Mouse (Mus musculus): Measurements from ENCODE around the gene Zdhhc6. TPM values are rescaled to one million over a fixed set of nuclear protein-coding genes. Genes with fewer than 3 reads are reported as not detected.
A peak's percentile ranks its signal among the peaks of the same experiment; 100 is the strongest.

Zdhhc6 gene
- polyA plus RNA-seq (2016; fragmentation: Nextera tagmentation; extraction: Ambion mirVana) = 71.5 and 72.1 TPM in 2 replicates

DNA sequence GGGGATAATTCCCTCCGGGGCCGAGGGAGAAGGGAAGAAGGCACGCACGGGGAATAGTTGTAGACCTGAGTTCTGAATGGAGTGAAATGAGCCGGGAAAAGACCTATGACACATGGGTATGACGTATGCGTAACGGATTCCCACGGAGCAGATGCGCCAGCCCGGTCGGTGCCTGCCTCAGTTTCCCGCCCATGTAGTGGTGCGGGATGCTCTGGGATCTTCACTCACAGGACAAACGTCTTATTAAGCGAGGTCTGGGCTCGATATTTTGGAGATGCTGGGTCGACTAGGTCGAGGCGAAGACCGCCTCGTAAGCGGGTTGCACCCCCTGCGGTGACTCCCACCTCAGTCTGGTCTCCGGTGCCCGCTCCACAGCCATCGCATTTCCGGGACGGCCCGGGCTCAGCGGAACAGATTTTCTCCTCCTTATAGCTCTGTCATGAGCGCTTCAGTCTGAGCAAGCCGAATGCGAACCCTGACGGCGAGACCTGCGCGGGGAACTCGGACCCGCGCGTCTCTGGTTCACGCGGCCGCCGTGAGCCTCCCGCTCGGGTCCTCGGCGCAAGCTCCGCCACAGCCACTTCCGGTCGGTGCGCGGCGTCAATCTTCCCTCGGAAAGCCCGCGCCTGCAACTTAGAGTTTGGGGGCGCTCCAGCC, at the start of gene Zdhhc6:
Gene Zdhhc6 (minus strand): TSS at position 581 of the 657 bp plus-strand sequence.
- Histone ChIP-seq H3K9ac (peak within 1 kb of the TSS; percentile 75), H3K36me3 (peaks cover 13% of the 10 kb centered on the region), H3K4me1 (replicated peaks) (peaks cover 26% of the 10 kb centered on the region), H3K27ac (ENCODE audit: poor library complexity, severe bottlenecking) (peak within 1 kb of the TSS; percentile 72), H3K4me3 (peak within 1 kb of the TSS; percentile 92), H3K9me3 (replicated peaks) (no peaks in the 10 kb centered on the region), H3K27me3 (replicated peaks) (no peaks in the 10 kb centered on the region), H3K4me2 (peak within 1 kb of the TSS; percentile 98)
- WGBS = under 1% methylated on average over 60 of the region's 60 CpGs
- peak; percentile 81 for ATAC-seq (ENCODE audit: insufficient number of reproducible peaks, low FRiP score)

DNA sequence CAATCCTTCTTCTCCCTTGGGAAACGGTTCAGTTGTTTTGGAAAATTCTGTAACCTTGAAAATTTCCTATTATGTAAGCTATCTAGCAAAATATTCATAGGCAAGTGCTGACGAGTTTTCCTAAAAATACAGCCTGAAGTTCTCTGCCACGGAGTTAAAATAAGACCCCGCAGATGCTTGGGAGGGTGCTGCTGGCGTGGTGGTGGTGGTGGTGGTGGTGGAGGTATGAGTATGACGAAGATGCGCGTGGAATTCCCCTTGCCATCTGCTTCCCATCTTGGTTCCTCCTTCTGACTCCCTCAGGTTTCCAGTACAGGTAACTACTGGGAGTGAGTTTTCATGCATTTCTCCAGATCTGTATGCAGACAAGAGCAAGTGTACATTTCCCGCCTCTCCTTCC, 46.8 kb upstream of the Zdhhc6 start:
- H3K4me3 ChIP-seq = no peak overlapping the region
- ATAC-seq (ENCODE audit: insufficient number of reproducible peaks, low FRiP score) = no peak
- 89% methylated on average over 9 of the region's 9 CpGs for WGBS
- 0 out of 2 replicates have a peak, but pooled peaks cover 2% of the 10 kb centered on the region for H3K36me3 ChIP-seq
- no peak overlapping the region for H3K27ac ChIP-seq (ENCODE audit: poor library complexity, severe bottlenecking)
- no peaks in the 10 kb centered on the region for H3K9me3 ChIP-seq (replicated peaks)
- no peaks in the 10 kb centered on the region for H3K27me3 ChIP-seq (replicated peaks)
- H3K9ac ChIP-seq = no peak overlapping the region
- no peak overlapping the region for H3K4me2 ChIP-seq
- H3K4me1 ChIP-seq (replicated peaks) = no peaks in the 10 kb centered on the region

DNA sequence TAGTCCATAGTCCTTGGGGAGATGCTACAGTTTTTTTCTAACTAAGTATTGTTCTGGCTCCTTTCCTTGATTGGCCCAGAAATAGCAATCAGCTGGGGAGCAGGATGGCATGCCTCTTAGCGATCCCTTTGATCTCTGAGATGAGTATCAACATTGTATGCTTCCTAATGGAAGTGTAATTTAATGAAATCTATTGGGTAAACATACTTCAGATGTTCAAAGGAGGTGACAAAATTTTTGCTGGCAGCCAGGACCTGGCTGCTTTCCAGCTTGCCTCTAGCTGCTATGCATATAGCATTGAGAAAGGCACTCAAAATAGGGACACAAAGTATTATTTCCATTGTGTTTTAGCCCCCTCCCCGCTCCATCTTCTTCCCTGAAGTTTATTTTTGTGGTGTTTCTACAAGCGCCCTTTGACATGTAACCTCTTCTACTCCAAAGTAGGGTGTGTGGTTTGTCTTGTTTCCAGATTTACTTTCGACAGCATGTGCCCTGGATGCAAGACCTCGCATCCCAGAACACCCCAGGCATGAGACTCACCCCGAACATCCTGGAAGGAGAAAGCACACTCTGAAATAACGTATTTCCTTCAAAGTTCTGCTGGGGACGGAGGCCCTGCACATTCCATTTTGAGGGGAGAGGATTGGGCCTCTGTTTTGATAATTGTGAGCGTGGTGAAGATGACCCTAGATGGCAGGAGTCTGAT, 35.0 kb upstream of the Zdhhc6 start:
- 64% methylated on average over 9 of the region's 9 CpGs for WGBS

DNA sequence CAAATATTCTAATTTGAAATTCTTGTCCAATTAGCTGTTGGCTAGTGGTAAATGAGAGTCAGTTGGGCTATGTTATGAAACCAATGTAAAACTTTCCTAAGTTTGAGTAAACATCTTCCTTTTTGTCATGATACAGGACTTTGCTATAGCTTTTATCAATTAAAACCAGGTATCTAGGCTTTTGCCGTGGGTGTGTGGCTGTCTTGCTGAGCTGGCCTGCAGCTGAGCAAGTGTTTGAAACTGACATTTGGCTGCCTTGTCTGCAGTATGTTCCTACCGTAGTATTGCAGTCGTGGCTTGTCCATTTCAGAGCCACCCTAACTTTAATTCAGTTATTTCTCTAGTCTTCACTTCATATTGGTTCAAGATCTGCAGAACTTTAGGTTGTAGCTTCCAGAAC, 32.4 kb upstream of the Zdhhc6 start:
- Histone ChIP-seq H3K9ac (no peak overlapping the region), H3K36me3 (0 out of 2 replicates have a peak, but pooled peaks cover 2% of the 10 kb centered on the region), H3K4me3 (no peak overlapping the region), H3K27ac (ENCODE audit: poor library complexity, severe bottlenecking) (no peak overlapping the region), H3K4me2 (no peak overlapping the region), H3K9me3 (replicated peaks) (no peaks in the 10 kb centered on the region), H3K27me3 (replicated peaks) (no peaks in the 10 kb centered on the region), H3K4me1 (replicated peaks) (peaks cover 21% of the 10 kb centered on the region)
- no peak for ATAC-seq (ENCODE audit: insufficient number of reproducible peaks, low FRiP score)
- WGBS = 79% methylated on average over 3 of the region's 3 CpGs

More for the DNA sequence above, 35.0 kb upstream of the Zdhhc6 start:
- H3K4me1 ChIP-seq (replicated peaks) = peaks cover 21% of the 10 kb centered on the region
- H3K9ac ChIP-seq = no peak overlapping the region
- no peaks in the 10 kb centered on the region for H3K27me3 ChIP-seq (replicated peaks)
- no peaks in the 10 kb centered on the region for H3K36me3 ChIP-seq
- no peak overlapping the region for H3K27ac ChIP-seq (ENCODE audit: poor library complexity, severe bottlenecking)
- no peaks in the 10 kb centered on the region for H3K9me3 ChIP-seq (replicated peaks)
- H3K4me2 ChIP-seq = no peak overlapping the region
- no peak overlapping the region for H3K4me3 ChIP-seq
- no peak for ATAC-seq (ENCODE audit: insufficient number of reproducible peaks, low FRiP score)

DNA sequence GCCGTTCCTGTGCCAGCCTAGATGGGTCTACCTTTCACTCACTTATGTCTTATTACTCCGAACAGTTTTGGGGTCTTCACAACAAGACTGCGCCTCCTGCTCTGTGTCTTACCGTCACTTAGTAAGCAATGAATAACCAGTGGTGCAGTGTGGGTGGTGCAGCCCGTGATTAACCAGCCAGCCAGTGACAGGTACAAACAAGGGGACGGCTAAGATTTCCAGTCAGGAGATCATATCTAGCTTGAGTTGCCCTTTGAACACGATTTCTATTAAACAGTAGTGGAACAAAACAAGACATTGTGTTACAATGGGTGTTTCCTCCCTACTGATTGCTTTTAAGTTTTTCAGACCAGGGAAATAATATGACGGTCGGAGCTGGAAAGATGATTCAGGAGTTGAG, 27.4 kb upstream of the Zdhhc6 start:
- H3K9me3 ChIP-seq (replicated peaks) = no peaks in the 10 kb centered on the region
- H3K27ac ChIP-seq (ENCODE audit: poor library complexity, severe bottlenecking) = no peak overlapping the region
- H3K9ac ChIP-seq = no peak overlapping the region
- no peaks in the 10 kb centered on the region for H3K27me3 ChIP-seq (replicated peaks)
- WGBS = 82% methylated on average over 9 of the region's 9 CpGs
- no peak overlapping the region for H3K4me2 ChIP-seq
- ATAC-seq (ENCODE audit: insufficient number of reproducible peaks, low FRiP score) = no peak
- peaks cover 9% of the 10 kb centered on the region; the same call in 1 of the 2 replicates for H3K36me3 ChIP-seq
- no peak overlapping the region for H3K4me3 ChIP-seq
- no peaks in the 10 kb centered on the region for H3K4me1 ChIP-seq (replicated peaks)

DNA sequence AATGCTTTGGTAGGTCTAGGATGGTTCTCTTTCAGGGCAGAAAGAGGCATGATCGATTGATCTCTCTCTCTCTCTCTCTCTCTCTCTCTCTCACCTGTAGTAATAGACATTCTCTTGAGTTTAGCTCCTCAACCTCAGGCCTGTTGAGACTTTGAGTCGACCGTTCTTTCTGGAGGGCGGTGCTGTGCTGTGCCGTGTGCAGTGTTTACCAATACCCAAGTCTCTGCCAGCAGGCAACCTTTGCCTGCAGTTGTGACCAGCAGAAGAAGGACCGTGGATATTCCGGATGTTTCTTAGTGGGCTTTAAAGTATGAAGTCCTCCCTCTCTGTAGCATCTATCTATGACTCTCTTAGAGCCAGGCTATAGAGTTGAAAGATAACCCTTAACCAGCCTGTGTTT, 26.6 kb upstream of the Zdhhc6 start:
- Histone ChIP-seq H3K9ac (no peak overlapping the region), H3K36me3 (peaks cover 9% of the 10 kb centered on the region; the same call in 1 of the 2 replicates), H3K27ac (ENCODE audit: poor library complexity, severe bottlenecking) (no peak overlapping the region), H3K4me2 (no peak overlapping the region), H3K27me3 (replicated peaks) (no peaks in the 10 kb centered on the region), H3K9me3 (replicated peaks) (no peaks in the 10 kb centered on the region), H3K4me1 (replicated peaks) (no peaks in the 10 kb centered on the region), H3K4me3 (no peak overlapping the region)
- no peak for ATAC-seq (ENCODE audit: insufficient number of reproducible peaks, low FRiP score)
- WGBS = 91% methylated on average over 7 of the region's 7 CpGs

DNA sequence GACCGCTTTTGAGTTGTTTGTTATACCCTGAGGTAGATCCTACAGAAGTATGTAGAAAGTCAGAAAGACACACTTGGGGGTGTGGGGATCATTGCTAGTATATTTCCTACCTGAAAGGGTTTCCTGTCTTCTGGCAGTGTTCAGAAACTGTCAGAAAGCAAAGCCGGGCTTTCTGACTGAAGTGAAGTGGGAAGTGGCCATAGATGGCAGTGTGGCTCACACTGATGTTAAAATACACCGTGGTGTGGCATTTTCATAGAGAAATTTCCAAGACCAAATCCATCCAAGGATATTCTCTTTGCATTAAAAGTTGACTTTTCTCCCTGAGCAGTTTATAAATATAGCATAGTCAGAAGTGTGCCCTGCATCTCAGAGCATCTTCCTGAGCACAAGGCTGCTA, 25.5 kb upstream of the Zdhhc6 start:
- WGBS = 64% methylated on average over 3 of the region's 3 CpGs
- Histone ChIP-seq H3K4me1 (replicated peaks) (no peaks in the 10 kb centered on the region), H3K27me3 (replicated peaks) (no peaks in the 10 kb centered on the region), H3K36me3 (peaks cover 9% of the 10 kb centered on the region; the same call in 1 of the 2 replicates), H3K4me3 (no peak overlapping the region), H3K27ac (ENCODE audit: poor library complexity, severe bottlenecking) (no peak overlapping the region), H3K9ac (no peak overlapping the region), H3K4me2 (no peak overlapping the region), H3K9me3 (replicated peaks) (no peaks in the 10 kb centered on the region)
- no peak for ATAC-seq (ENCODE audit: insufficient number of reproducible peaks, low FRiP score)

DNA sequence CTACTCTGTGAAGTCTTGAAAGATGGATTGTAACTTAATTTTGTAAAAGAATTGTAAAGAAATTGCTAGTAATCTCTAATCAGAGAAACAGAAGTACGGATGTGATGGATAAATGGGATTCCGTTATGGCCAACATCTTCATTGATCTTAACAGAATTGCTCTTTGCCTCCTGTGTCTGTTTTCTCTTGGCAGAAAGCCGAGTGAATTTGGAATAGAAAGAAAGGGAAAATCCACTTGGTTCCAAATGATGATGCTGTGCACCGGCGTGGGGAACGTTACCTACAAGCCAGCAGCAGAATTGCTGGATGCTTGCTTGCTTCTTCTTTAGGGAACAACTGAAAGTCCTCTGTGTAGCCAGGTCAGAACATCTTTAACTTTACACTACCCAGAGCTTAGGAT, 24.7 kb upstream of the Zdhhc6 start:
- no peaks in the 10 kb centered on the region for H3K27me3 ChIP-seq (replicated peaks)
- no peaks in the 10 kb centered on the region for H3K4me1 ChIP-seq (replicated peaks)
- H3K9me3 ChIP-seq (replicated peaks) = no peaks in the 10 kb centered on the region
- H3K4me3 ChIP-seq = no peak overlapping the region
- no peak overlapping the region for H3K4me2 ChIP-seq
- WGBS = 90% methylated on average over 6 of the region's 6 CpGs
- ATAC-seq (ENCODE audit: insufficient number of reproducible peaks, low FRiP score) = no peak
- H3K9ac ChIP-seq = no peak overlapping the region
- H3K36me3 ChIP-seq = peaks cover 9% of the 10 kb centered on the region; the same call in 1 of the 2 replicates
- no peak overlapping the region for H3K27ac ChIP-seq (ENCODE audit: poor library complexity, severe bottlenecking)

DNA sequence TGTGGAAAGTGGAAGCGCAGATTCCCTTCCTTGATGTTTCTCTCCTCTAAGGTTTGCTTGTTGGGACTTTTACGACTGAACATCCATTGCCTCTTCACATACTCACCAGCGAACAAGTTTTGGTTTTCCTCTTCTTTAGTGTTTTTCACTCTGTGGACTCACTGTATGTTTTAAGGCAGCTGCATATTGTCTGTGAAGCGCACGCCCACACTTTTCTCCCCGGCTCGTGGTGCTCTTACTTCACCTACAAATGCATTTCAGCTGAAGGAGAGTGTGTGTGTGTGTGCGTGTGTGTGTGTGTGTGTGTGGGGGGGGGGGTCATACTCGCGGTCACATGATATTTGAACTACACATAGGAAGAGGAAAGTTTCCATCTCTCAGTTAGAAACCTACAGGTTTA, 21.8 kb upstream of the Zdhhc6 start:
- ATAC-seq (ENCODE audit: insufficient number of reproducible peaks, low FRiP score) = no peak
- 78% methylated on average over 10 of the region's 10 CpGs for WGBS
- H3K27me3 ChIP-seq (replicated peaks) = no peaks in the 10 kb centered on the region
- H3K4me1 ChIP-seq (replicated peaks) = no peaks in the 10 kb centered on the region
- no peak overlapping the region for H3K4me2 ChIP-seq
- H3K27ac ChIP-seq (ENCODE audit: poor library complexity, severe bottlenecking) = no peak overlapping the region
- peaks cover 3% of the 10 kb centered on the region; the same call in 1 of the 2 replicates for H3K36me3 ChIP-seq
- H3K9me3 ChIP-seq (replicated peaks) = no peaks in the 10 kb centered on the region
- no peak overlapping the region for H3K9ac ChIP-seq
- H3K4me3 ChIP-seq = no peak overlapping the region

DNA sequence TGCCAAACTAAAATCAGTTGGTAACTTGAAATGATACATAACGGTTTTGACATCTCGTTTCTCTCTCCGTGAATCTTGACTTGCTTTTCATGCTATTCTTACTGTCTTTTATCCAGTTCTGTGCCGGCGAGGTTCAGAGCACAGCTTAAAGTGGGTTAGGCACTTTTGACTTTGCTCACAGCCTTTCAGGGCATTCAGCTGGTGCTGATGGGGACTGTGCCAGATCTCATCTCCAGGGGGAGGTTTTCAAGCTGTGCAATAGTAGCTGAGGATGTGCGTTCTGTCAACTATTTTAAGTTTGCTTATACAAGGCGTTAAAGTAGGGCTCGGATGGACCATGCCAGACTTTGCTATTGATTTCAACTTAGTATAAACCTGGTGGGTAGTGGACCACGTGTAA, 21.2 kb upstream of the Zdhhc6 start:
- Histone ChIP-seq H3K9me3 (replicated peaks) (no peaks in the 10 kb centered on the region), H3K9ac (no peak overlapping the region), H3K4me3 (no peak overlapping the region), H3K27ac (ENCODE audit: poor library complexity, severe bottlenecking) (no peak overlapping the region), H3K36me3 (no peaks in the 10 kb centered on the region), H3K27me3 (replicated peaks) (no peaks in the 10 kb centered on the region), H3K4me2 (no peak overlapping the region), H3K4me1 (replicated peaks) (peaks cover 2% of the 10 kb centered on the region; the same call in 1 of the 2 replicates)
- no peak for ATAC-seq (ENCODE audit: insufficient number of reproducible peaks, low FRiP score)
- 89% methylated on average over 9 of the region's 9 CpGs for WGBS

DNA sequence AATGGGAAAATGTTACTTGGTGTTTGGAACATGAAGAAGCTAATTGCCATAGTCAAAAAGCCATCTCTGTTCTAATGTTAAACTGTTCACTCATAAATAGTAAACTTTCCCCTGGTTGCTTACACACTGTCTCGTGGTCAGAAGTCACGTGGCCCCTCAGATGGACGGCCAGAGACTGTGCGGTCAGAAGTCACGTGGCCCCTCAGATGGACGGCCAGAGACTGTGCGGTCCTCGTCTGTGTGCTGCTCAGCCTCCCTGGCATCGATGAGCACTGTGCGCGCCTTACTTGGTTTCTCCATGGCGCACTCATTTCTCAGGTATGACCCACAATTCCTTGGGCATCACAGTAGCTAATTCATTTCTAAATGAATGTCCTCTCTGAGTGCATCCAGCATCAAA, 20.6 kb upstream of the Zdhhc6 start:
- peaks cover 9% of the 10 kb centered on the region for H3K4me1 ChIP-seq (replicated peaks)
- no peak for ATAC-seq (ENCODE audit: insufficient number of reproducible peaks, low FRiP score)
- H3K4me3 ChIP-seq = no peak overlapping the region
- H3K27me3 ChIP-seq (replicated peaks) = no peaks in the 10 kb centered on the region
- no peak overlapping the region for H3K9ac ChIP-seq
- 90% methylated on average over 12 of the region's 12 CpGs for WGBS
- no peak overlapping the region for H3K27ac ChIP-seq (ENCODE audit: poor library complexity, severe bottlenecking)
- H3K9me3 ChIP-seq (replicated peaks) = no peaks in the 10 kb centered on the region
- H3K36me3 ChIP-seq = no peaks in the 10 kb centered on the region
- no peak overlapping the region for H3K4me2 ChIP-seq

All from heart, embryonic 12.5 days (tissue).